Mouse (Mus musculus) erythroid progenitor cell, adult 5-6 weeks (primary cell): ENCODE results near the gene Ltbp1. TPM values are rescaled to one million over a fixed set of nuclear protein-coding genes. Genes with fewer than 3 reads are reported as not detected.
"Not testable (repeated sequence)": the region's sequence is repeated elsewhere in the genome, so short reads cannot be mapped to it uniquely, and the experiment has no call there.

Experiments
- ATAC-seq: replicated peaks from 2 replicates; pipeline ENCODE4 v1.8.0; 2016; ENCODE audit warnings: moderate number of reproducible peaks, mild to moderate bottlenecking, moderate TSS enrichment, inconsistent platforms; ENCODE audit not compliant: poor library complexity, low FRiP score, severe bottlenecking
- total RNA-seq, 2 experiments: library from RNA; stranded (forward) in 1 of 2; stranded (reverse) in 1 of 2; fragments of 150-400 nt in 1 of 2; fragments of 186-747, 209-891 nt in 1 of 2; gene quantifications; 2 replicates each; pipeline versions ENCODE4 v1.2.3 to v1.2.4; 2015 to 2017; ENCODE audit warnings: low replicate concordance in 2 of 2

Gene Ltbp1
- total RNA-seq, 2 experiments from 2014 or later = not detected

- ATAC-seq = no peak
Observed at GRCm38 (mm10) chr17:75107412-75107811, 102.0 kb downstream of the Ltbp1 start.

DNA sequence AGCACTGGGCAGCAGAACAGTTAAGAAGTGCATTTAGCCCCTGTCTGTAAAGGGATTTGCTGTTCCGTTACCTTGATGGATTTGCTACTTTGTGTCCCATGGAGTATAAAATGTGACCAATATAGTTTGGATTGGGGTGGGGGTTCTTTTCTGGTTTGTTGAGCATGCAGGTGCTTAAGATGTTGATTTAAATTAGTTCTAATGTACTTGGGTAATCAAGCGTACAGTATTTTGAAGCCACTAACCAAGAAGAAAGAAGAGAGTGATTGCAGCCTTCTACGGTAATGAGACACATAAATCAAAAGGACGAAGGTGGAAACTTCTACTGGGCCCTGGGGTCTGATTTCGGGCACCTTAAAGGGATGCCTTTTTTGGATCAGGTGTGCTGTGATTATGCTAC lies 102.5 kb downstream of the Ltbp1 start:
- ATAC-seq = no peak

DNA sequence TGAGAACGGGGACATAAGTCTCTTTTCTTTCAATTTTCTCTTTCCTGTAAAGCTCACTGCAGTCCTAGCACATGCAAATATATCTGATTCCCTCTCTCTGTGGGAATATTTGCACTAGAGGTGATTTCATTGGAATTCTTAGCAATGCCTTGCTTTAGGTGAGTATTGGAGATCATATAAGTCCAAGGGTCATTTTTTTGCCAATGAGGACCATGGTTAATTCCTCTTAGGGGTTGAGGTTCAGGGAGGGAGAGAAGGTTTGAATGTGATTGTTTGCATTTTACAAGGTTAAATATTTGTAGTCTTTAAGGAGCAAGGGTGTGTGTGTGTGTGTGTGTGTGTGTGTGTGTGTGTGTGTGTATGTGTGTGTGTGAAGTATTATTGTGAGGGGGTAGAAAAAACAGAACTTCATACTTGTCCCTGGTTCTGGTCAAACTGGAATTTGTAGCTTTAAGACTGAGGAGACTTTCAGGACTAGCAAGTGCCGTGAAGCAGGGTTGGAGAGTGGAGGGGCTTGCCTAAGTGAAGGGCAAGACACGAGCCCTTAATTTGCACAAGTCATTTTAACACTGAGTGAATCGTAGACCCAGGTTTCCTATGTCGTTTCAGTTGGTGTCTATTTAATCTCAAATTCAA lies 103.8 kb downstream of the Ltbp1 start:
- ATAC-seq = no peak

DNA sequence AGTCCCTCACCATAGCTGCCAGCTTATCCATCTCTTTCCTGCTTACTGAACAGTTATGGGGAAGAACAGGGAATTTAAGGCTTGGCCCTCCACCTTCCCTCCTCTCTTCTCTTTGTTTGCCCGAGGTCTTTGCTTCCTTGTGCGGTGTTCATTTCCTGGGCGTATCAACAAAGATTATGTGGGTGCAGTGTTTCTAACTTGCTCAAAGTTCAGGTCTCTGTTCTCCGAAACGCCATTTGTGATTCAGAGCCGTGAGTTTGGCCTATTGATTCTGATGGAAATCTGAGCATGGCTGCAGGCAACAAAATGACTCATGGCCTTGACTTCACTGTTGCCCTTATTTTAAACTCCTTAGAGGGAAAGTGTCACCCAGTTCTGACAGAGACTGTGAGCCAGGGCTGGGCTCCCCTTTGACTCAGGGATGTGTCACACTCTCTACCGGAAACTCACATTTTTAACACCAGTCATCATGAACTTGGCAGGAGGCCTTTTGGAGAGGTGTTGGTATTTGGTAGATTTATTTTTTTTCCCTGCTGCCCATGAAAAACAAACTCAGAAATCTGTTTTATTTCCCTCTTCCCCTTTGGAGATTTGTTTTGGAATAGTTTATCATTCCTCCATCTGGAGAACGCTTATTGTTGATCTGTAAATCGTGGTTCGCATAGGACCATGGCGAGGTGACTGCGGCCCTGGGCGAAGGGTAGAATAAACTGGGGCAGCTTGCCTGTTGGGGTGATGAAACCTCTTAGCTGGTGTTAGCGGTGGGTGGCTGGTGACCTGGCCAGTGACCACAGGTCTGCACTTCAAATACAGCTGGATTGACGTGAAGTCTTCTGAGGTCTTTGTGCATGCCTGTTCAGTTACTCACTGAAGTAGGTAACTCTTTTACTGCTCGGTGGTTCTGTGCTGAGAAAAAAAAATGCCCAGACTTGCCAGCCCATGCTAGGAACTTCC lies 105.2 kb downstream of the Ltbp1 start:
- no peak for ATAC-seq

- ATAC-seq = no peak
Observed at GRCm38 (mm10) chr17:75115594-75115993, 110.2 kb downstream of the Ltbp1 start.

DNA sequence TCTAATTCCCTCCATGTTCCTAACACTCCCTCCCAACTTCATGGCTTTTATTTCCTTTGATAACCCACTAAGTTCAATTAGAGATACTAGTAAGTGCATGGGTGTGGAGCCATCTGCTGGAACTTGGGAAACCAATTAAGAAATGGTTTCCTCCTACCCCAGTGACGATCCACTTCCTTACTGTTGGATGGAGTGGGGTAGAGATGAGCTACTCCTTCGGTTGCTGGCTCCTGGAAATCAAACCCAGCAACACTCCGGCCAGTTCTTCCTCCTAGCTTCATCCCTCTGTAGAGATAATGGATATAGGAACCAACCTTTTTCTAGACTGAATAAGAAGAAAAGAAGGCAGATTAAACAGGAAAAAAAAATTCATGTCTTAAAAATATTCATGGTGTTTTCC lies 113.5 kb downstream of the Ltbp1 start:
- no peak for ATAC-seq

GRCm38 (mm10) chr17:75119422-75119821 lies 114.1 kb downstream of the Ltbp1 start:
- no peak for ATAC-seq

GRCm38 (mm10) chr17:75120071-75120470 lies 114.7 kb downstream of the Ltbp1 start:
- no peak for ATAC-seq

DNA sequence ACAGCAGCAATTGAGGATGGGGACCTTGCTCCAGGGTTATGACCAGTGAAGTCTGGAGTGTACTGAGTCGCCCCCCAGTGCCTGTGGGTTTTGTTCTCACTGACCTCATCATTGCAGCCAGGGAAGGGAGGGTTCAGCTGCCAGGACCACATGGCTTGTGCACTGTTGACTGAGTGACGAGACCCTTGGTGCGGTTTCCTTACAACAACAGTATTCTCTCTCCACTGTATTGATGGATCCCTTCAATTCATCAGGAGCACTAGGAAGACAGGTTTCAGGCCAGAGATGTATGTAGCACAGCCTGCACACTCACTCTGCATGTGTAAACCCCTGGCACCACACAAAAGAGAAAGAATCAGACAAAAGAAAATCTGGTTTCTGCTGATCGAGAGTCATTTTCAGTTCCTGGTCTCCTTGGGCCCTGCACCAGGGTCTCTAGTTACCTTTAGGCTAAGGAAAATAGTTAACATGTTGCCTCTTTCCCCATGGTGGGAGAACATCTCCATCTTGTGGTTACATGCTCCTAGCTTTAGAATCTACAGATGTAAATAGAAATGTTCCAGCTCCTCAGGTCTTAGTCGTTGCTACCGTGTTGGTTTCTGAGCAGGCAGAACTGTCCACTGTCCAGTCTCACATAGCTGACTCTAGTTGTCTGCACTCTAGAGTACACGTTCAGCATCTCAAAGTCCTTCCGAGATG lies 117.4 kb downstream of the Ltbp1 start:
- ATAC-seq = no peak

DNA sequence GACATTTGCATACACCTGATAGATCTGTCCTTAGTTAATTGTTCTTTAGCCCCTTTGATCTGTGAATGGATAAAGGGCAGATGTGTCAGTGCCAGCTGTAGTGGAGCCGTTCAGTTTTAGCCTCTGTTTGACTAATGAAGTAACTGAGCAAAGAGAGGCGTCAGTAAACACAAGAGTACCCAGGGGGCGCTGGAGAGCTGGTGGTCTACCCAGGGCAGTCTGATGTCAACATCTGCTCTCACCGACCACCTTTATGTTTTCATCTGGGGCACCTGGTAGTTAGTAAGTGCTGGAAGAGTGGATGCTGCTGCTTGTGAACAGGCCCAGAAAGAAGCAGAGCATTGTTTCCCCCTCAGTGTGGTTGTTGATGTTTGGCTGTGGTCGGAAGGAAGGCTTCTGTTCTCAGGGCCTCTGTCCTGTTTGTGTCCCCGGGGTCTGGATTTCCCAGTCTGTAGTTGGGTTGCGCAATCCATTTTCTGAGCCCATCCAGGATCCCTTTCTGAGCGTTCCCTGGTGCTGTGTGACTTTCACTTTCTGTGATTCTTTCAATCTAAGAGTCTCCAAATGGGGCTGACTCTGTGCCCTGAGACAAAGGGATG lies 123.1 kb downstream of the Ltbp1 start:
- no peak for ATAC-seq

DNA sequence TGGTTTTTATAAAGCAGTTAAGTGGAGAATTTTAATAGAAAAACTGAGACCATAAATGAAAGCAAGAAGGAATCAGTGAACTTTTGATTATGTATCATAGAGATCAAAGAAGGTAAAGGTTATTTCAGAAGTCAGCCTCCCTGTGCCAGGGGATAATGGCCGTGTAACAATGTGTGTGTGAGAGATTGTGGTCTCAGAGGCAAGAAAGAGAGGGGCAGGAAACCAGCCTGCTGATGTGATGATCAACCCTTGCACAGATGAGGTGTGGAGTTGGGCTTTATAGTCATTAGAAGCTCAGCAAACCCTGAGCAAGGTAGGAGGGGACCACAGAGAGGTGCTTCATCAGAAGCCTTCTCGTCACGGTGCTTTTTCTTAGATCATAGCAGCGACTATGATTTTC lies 128.6 kb downstream of the Ltbp1 start:
- no peak for ATAC-seq

- no peak for ATAC-seq
Observed at GRCm38 (mm10) chr17:75139731-75140130, 134.4 kb downstream of the Ltbp1 start.

DNA sequence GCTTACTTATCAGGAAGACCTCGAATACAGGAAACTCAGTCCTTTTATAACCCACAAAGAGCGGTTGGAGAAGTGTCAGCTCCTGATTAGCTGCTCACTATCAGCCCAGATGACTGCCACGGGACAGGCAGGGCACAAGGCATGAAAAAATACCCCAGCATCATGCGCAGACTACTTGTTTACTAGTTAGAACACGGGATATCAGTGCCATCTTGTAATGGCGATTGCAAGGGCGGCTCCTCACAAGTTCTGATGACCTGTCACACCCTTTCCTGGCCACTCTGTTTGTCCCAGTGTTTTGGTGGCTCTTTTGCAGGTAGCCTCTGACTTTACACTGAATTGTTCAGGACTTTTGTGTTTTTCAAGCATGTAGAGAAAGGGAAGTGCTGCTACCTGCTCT lies 137.5 kb downstream of the Ltbp1 start:
- not testable (repeated sequence) for ATAC-seq

DNA sequence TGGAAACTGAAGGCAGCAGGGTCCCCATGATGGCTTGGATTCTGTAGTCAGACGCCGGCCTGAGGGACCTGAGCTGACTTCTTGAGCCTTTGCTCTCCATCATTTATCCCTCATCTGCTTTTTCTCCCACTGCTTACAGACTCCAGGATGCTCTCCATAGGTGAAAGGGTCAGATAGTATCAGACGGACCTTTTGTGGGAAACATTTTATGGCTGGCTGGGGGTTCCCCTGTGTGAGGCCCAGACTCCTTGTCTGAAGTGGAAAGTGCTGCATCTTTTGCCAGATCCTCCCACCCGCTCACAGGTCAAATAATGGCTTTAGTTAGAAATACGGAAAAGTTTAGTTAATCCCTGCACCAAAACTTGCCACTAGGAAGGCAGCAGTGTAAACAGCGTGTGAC lies 138.6 kb downstream of the Ltbp1 start:
- no peak for ATAC-seq

DNA sequence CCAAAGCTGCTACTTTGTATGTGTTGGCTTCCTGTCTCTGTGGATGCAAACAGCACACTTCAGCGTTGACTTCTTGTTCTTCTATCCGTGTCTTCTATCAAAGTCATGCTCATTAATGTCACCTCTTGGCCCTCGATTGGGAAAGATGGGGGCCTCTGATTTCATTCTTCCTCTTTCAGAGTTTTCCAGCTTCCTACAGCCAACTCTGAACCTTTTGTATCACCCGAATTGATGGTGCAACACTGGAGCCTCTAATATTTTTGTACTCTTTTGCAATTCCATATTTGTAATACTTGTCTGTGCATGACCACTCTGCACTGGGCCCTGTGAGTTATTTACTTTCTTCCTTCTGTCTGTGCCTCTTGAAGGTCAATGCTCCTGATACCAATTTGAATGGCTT lies 141.8 kb downstream of the Ltbp1 start:
- no peak for ATAC-seq

GRCm38 (mm10) chr17:75151800-75152199 lies 146.4 kb downstream of the Ltbp1 start:
- no peak for ATAC-seq

DNA sequence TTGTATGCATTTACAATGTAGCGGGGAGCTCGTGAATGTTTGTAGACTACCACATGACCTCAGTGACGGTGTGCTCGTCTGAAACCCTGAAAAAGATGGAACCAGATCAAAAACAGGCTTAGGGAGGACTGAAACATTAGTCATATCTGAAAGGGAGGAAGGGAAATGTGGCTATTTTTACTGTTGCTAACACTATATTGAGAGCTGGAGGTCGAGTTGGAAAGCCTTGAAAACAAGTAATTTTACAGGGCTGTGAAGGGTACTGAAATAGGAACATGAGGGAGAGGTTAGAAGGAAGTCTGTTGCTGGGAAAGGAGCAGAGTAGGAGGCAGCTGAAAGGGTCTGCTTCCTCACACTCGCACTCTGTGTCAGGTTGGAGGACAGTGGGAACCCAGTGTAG lies 147.7 kb downstream of the Ltbp1 start:
- ATAC-seq = no peak

GRCm38 (mm10) chr17:75158385-75158784 lies 153.0 kb downstream of the Ltbp1 start:
- no peak for ATAC-seq

DNA sequence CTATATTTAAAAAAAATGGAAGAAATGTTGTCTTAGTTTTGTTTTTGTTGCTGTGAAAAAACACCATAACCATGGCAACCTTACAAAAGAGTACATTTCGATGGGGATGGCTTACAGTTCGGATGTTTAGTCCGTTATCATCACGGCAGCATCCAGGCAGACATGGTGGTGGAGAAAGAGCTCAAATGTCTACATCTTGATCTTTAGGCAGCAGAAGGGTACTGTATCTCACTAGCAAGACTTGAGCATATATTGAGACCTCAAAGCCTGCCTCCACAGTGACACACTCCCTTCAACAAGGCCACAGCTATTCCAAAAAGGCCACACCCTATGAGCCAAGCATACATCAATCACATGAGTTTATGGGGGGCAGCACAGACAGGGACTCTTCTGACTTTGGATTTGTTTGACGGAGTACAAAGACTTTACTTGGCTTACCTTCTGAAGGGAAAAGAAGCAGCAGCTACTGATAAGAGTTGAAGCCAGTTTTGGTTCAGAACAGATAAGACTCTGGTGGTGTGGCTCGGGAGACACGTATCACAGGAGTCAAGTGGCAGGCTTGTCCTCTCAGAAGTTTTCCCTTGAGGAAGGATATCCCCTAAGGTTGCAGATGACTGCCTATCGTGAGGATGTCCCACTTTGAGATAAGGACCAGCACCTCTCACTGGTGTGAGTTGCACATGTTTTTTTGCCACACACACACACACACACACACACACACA lies 153.9 kb downstream of the Ltbp1 start:
- ATAC-seq = no peak

GRCm38 (mm10) chr17:75161062-75161461 lies 155.7 kb downstream of the Ltbp1 start:
- no peak for ATAC-seq
